Mouse (Mus musculus): ENCODE measurements around the gene Gcnt1. TPM values are rescaled to one million over a fixed set of nuclear protein-coding genes. Genes with fewer than 3 reads are reported as not detected.
A peak's percentile ranks its signal among the peaks of the same experiment; 100 is the strongest.

The Gcnt1 gene
- polyA plus RNA-seq, 1 experiment from 2014 or later: 5.9 TPM

DNA sequence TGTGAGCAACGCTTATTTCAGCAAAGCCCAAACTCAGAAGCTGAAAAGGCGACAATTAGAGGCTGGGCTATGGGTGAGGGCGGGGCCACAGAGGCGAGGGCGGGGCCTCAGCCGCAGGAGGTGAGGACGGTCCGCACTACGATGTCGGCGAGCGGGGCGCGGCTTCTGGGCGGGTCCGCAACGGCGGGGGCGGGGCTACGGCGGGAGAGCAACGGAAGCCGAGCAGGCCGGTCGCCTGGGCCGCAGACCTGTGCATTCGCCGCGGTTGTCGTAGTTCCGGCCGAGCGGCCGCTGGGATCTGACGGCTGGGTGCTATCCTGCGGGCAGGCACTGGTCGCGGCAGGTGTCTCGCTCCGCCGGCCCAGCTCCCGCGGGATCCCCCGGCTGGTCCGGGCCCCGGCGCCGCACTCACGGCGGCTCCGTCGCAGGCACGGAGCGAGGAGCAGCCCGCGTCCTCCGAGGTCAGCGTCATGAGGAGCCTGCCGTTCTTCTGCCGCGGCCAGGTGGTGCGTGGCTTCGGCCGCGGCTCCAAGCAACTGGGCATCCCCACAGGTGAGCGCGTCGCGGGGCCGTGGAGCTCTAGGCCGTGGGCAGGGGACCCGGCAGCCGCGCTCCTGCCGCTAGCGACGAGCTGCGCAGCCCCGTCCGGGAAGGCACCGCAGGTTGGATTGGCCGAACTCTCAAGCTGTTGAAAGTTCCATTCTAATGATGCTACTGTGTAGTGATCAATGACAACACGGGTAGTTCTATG lies 21.4 kb upstream of the Gcnt1 start, which contains the start of gene Rfk:
Gene Rfk, plus strand, starts transcription at position 203 of the 751 bp plus-strand sequence.
- peak; percentile 97 for ATAC-seq (ENCODE audit: insufficient number of reproducible peaks, insufficient read depth, low FRiP score, low TSS enrichment)
- Histone ChIP-seq H3K36me3 (peaks cover 9% of the 10 kb centered on the region), H3K4me1 (peaks cover 7% of the 10 kb centered on the region), H3K4me2 (replicated peaks) (peak within 1 kb of the TSS; percentile 60), H3K27me3 (no peaks in the 10 kb centered on the region), H3K9ac (peak within 1 kb of the TSS; percentile 71), H3K9me3 (no peaks in the 10 kb centered on the region), H3K4me3 (peak within 1 kb of the TSS; percentile 78), H3K27ac (peak within 1 kb of the TSS; percentile 18; the same call in 1 of the 2 replicates)
- 0% methylated on average over 81 of the region's 83 CpGs for WGBS

DNA sequence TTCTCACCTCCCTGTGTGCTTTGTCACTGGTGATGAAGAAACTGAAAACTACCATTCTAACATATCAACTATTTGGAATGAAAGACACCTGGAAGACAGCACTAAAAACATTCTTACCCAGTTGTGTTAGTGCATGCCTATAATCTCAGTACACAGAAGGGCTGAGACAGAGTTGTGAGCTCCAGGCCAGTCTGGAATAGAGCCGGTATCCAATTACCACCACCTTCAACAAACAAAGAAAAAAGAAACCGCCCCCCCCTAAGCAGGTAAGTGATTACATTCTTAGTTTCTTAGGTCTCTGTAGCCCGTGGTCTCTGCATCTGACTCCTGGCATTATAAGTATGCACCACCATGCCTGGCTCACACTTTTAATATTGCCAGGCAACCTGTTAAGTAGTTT lies 20.2 kb upstream of the Gcnt1 start:
- Histone ChIP-seq H3K27ac (no peak overlapping the region), H3K27me3 (no peaks in the 10 kb centered on the region), H3K4me1 (peaks cover 7% of the 10 kb centered on the region), H3K9ac (no peak overlapping the region), H3K36me3 (peaks cover 4% of the 10 kb centered on the region; the same call in 1 of the 2 replicates), H3K4me2 (replicated peaks) (peak overlapping the region; percentile 60; the same call in 1 of the 2 replicates), H3K9me3 (no peaks in the 10 kb centered on the region), H3K4me3 (no peak overlapping the region; the same call in 1 of the 2 replicates)
- WGBS: 8% methylated on average over 3 of the region's 3 CpGs
- no peak for ATAC-seq (ENCODE audit: insufficient number of reproducible peaks, insufficient read depth, low FRiP score, low TSS enrichment)

- H3K27ac ChIP-seq: no peak overlapping the region
- H3K4me1 ChIP-seq: no peaks in the 10 kb centered on the region
- no peaks in the 10 kb centered on the region for H3K36me3 ChIP-seq
- no peaks in the 10 kb centered on the region for H3K27me3 ChIP-seq
- H3K4me2 ChIP-seq (replicated peaks): no peak overlapping the region
- 17% methylated on average over 2 of the region's 2 CpGs for WGBS
- no peak overlapping the region for H3K4me3 ChIP-seq
- no peaks in the 10 kb centered on the region for H3K9me3 ChIP-seq
- ATAC-seq (ENCODE audit: insufficient number of reproducible peaks, insufficient read depth, low FRiP score, low TSS enrichment): no peak
- H3K9ac ChIP-seq: no peak overlapping the region
These were observed 15.8 kb upstream of the Gcnt1 start for GRCm38 (mm10) chr19:17388404-17388803.

- Histone ChIP-seq H3K27me3 (no peaks in the 10 kb centered on the region), H3K27ac (no peak overlapping the region), H3K4me3 (no peak overlapping the region), H3K4me1 (no peaks in the 10 kb centered on the region), H3K9ac (no peak overlapping the region), H3K36me3 (no peaks in the 10 kb centered on the region), H3K4me2 (replicated peaks) (no peak overlapping the region), H3K9me3 (no peaks in the 10 kb centered on the region)
- ATAC-seq (ENCODE audit: insufficient number of reproducible peaks, insufficient read depth, low FRiP score, low TSS enrichment): no peak
- WGBS: 35% methylated on average over 6 of the region's 6 CpGs
These were observed 13.8 kb upstream of the Gcnt1 start for GRCm38 (mm10) chr19:17386424-17386823.

- H3K4me3 ChIP-seq: no peak overlapping the region
- WGBS: 68% methylated on average over 1 of the region's 1 CpGs
- no peak overlapping the region for H3K4me2 ChIP-seq (replicated peaks)
- H3K36me3 ChIP-seq: no peaks in the 10 kb centered on the region
- no peak for ATAC-seq (ENCODE audit: insufficient number of reproducible peaks, insufficient read depth, low FRiP score, low TSS enrichment)
- no peak overlapping the region for H3K27ac ChIP-seq
- H3K9me3 ChIP-seq: no peaks in the 10 kb centered on the region
- no peaks in the 10 kb centered on the region for H3K4me1 ChIP-seq
- H3K27me3 ChIP-seq: no peaks in the 10 kb centered on the region
- H3K9ac ChIP-seq: no peak overlapping the region
These were observed 12.8 kb upstream of the Gcnt1 start for GRCm38 (mm10) chr19:17385426-17385825.

DNA sequence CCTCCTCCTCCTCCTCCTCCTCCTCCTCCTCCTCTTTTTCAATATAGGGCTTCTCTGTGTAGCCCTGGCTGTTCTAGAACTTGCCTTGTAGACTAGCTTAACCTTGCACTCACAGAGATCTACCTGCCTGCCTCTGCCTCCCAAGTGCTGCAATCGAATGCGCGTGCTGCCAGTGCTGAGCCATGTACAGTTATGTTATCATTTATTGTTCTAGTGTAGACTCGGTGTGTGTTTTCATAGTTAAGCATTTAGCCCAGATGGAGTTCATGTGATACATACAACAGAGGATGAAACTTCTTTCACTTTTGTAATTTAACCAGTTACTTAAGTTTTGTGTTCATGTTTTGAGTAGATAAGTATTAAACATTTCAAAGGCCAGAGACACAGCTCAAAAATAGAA lies 12.4 kb upstream of the Gcnt1 start:
- Histone ChIP-seq H3K4me1 (no peaks in the 10 kb centered on the region), H3K4me3 (no peak overlapping the region), H3K4me2 (replicated peaks) (no peak overlapping the region), H3K27ac (no peak overlapping the region), H3K9ac (no peak overlapping the region), H3K36me3 (no peaks in the 10 kb centered on the region), H3K9me3 (no peaks in the 10 kb centered on the region), H3K27me3 (no peaks in the 10 kb centered on the region)
- WGBS: 93% methylated on average over 4 of the region's 4 CpGs
- no peak for ATAC-seq (ENCODE audit: insufficient number of reproducible peaks, insufficient read depth, low FRiP score, low TSS enrichment)

DNA sequence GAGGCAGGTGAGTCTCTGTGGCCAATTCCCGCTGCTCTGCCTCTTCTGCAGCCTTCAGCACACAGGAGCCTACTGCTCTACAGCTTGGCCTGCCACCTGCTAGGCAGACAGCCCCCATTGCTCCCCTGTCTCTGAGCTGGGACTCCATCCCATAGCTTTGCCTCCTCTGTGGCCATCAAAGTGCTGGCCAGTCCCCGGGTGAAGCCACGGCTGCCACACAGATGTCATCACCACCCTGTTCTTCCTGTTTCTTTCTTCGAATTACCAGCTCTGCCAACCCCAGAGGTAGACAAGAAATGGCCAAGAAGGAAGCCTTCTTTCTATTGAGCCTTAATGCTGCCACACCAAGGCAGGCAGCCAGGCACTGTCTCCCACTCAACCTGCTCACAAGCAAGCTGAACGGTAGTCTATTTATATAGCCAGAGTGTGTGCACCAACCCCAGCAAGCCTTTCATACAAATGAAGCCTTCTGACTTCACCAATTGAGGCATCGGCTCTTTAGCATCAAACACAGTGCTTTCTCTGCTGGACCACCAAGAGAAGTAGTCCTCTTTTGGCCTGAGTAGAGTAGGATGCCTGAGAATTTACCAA lies 10.3 kb upstream of the Gcnt1 start:
- no peak for ATAC-seq (ENCODE audit: insufficient number of reproducible peaks, insufficient read depth, low FRiP score, low TSS enrichment)
- 86% methylated on average over 6 of the region's 6 CpGs for WGBS
- no peaks in the 10 kb centered on the region for H3K4me1 ChIP-seq
- no peak overlapping the region for H3K4me2 ChIP-seq (replicated peaks)
- H3K27me3 ChIP-seq: no peaks in the 10 kb centered on the region
- no peak overlapping the region for H3K4me3 ChIP-seq
- no peak overlapping the region for H3K27ac ChIP-seq
- no peak overlapping the region for H3K9ac ChIP-seq
- no peaks in the 10 kb centered on the region for H3K36me3 ChIP-seq
- no peaks in the 10 kb centered on the region for H3K9me3 ChIP-seq

DNA sequence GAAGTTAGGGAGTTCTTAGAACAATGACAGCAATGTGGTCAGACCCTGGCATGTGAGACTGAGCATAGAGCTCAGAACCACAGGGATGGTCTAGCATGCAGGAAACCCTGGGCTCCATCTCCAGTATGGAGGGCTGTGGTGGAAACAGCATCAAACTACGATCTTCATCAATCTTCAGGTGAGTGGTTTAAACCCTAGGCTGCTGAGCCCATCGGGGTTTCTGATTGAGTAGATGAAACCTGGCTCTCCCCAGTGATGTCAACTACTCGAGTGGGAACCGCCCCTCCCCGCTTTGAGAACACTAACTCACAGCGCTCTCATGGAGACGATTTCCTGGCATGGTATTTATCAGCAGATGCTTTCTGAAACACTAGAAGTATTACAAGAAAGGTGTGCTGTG lies 7.9 kb upstream of the Gcnt1 start:
- Histone ChIP-seq H3K4me1 (no peaks in the 10 kb centered on the region), H3K9me3 (no peaks in the 10 kb centered on the region), H3K9ac (no peak overlapping the region), H3K4me3 (no peak overlapping the region), H3K4me2 (replicated peaks) (no peak overlapping the region), H3K27ac (no peak overlapping the region), H3K27me3 (no peaks in the 10 kb centered on the region), H3K36me3 (no peaks in the 10 kb centered on the region)
- 67% methylated on average over 7 of the region's 7 CpGs for WGBS
- ATAC-seq (ENCODE audit: insufficient number of reproducible peaks, insufficient read depth, low FRiP score, low TSS enrichment): no peak

DNA sequence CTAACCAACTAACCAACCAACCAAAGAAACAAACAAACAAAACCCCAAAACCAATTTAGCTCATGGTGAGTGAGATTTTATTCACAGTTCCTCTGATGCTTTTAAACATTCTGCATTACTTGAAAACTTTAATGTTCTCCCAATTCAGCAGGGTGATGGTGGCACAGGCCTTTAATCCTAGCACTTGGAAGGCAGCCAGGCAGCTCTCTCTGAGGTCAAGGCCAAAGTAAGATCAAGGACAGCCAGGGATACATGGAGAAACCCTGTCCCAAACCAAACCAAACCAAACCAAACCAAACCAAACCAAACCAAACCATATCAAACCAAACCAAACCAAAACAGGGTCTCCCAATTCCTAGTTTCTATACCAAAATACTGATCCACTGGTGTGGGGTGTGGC lies 6.2 kb upstream of the Gcnt1 start:
- no peak for ATAC-seq (ENCODE audit: insufficient number of reproducible peaks, insufficient read depth, low FRiP score, low TSS enrichment)
- no peak overlapping the region for H3K27ac ChIP-seq
- H3K4me2 ChIP-seq (replicated peaks): no peak overlapping the region
- H3K36me3 ChIP-seq: no peaks in the 10 kb centered on the region
- no peak overlapping the region for H3K9ac ChIP-seq
- H3K4me1 ChIP-seq: no peaks in the 10 kb centered on the region
- H3K27me3 ChIP-seq: no peaks in the 10 kb centered on the region
- no peak overlapping the region for H3K4me3 ChIP-seq
- H3K9me3 ChIP-seq: no peaks in the 10 kb centered on the region

GRCm38 (mm10) chr19:17369581-17369980 lies 3.1 kb downstream of the Gcnt1 start:
- H3K27me3 ChIP-seq: no peaks in the 10 kb centered on the region
- no peak for ATAC-seq (ENCODE audit: insufficient number of reproducible peaks, insufficient read depth, low FRiP score, low TSS enrichment)
- H3K9me3 ChIP-seq: no peaks in the 10 kb centered on the region
- H3K27ac ChIP-seq: no peak overlapping the region
- 57% methylated on average over 7 of the region's 7 CpGs for WGBS
- H3K36me3 ChIP-seq: no peaks in the 10 kb centered on the region
- H3K4me3 ChIP-seq: no peak overlapping the region
- no peaks in the 10 kb centered on the region for H3K4me1 ChIP-seq
- no peak overlapping the region for H3K9ac ChIP-seq
- no peak overlapping the region for H3K4me2 ChIP-seq (replicated peaks)

- Histone ChIP-seq H3K27me3 (no peaks in the 10 kb centered on the region), H3K4me1 (no peaks in the 10 kb centered on the region), H3K4me3 (no peak overlapping the region), H3K27ac (no peak overlapping the region), H3K9me3 (no peaks in the 10 kb centered on the region), H3K9ac (no peak overlapping the region), H3K36me3 (no peaks in the 10 kb centered on the region), H3K4me2 (replicated peaks) (no peak overlapping the region)
- WGBS: 84% methylated on average over 9 of the region's 9 CpGs
- no peak for ATAC-seq (ENCODE audit: insufficient number of reproducible peaks, insufficient read depth, low FRiP score, low TSS enrichment)
These were observed 4.1 kb downstream of the Gcnt1 start for GRCm38 (mm10) chr19:17368557-17368956.

- Histone ChIP-seq H3K27me3 (no peaks in the 10 kb centered on the region), H3K4me3 (no peak overlapping the region), H3K27ac (no peak overlapping the region), H3K36me3 (no peaks in the 10 kb centered on the region), H3K9me3 (no peaks in the 10 kb centered on the region), H3K4me1 (no peaks in the 10 kb centered on the region), H3K9ac (no peak overlapping the region), H3K4me2 (replicated peaks) (no peak overlapping the region)
- WGBS: 90% methylated on average over 8 of the region's 8 CpGs
- no peak for ATAC-seq (ENCODE audit: insufficient number of reproducible peaks, insufficient read depth, low FRiP score, low TSS enrichment)
These were observed 6.1 kb downstream of the Gcnt1 start for GRCm38 (mm10) chr19:17366364-17367090.
